Mouse (Mus musculus) hindbrain, embryonic 16.5 days (tissue): ENCODE data around the gene Gm20909. TPM values are rescaled to one million over a fixed set of nuclear protein-coding genes. Genes with fewer than 3 reads are reported as not detected.
"Not testable (repeated sequence)": the region's sequence is repeated elsewhere in the genome, so short reads cannot be mapped to it uniquely, and the experiment has no call there.

ENCODE experiments used
- ATAC-seq: fragments of 200-750 bp; cut with Nextera tagmentation; 2 replicates; pipeline ENCODE4 v1.8.0; 2017; ENCODE audit warnings: moderate TSS enrichment, moderate library complexity
- H3K27ac ChIP-seq: fragments of 300-500 bp; sonication (generic); 2 replicates; pipeline ENCODE4 v1.5.1; 2014; ENCODE audit warnings: low read depth, mild to moderate bottlenecking, control low read depth, low read length, moderate library complexity
- H3K27me3 ChIP-seq: fragments of 300-500 bp; sonication (generic); replicated peaks from 2 replicates; pipeline ENCODE4 v1.6.1; 2014; ENCODE audit warnings: low read length; ENCODE audit not compliant: control insufficient read depth, insufficient read depth
- H3K36me3 ChIP-seq: fragments of 300-500 bp; sonication (generic); 2 replicates; pipeline ENCODE4 v1.6.1; 2014; ENCODE audit warnings: mild to moderate bottlenecking, low read length, moderate library complexity, mixed read lengths; ENCODE audit not compliant: control insufficient read depth, insufficient read depth
- H3K4me1 ChIP-seq: fragments of 300-500 bp; sonication (generic); 2 replicates; pipeline ENCODE4 v1.6.1; 2014; ENCODE audit warnings: low read depth, low read length; ENCODE audit not compliant: control insufficient read depth, insufficient read depth
- H3K4me2 ChIP-seq: fragments of 300-500 bp; sonication (generic); 2 replicates; pipeline ENCODE4 v1.6.1; 2014; ENCODE audit warnings: mild to moderate bottlenecking, low read length, control low read depth, moderate library complexity
- H3K4me3 ChIP-seq: fragments of 300-500 bp; sonication (generic); 2 replicates; pipeline ENCODE4 v1.5.1; 2014; ENCODE audit warnings: mild to moderate bottlenecking, low read length, control low read depth, moderate library complexity
- H3K9ac ChIP-seq: fragments of 300-500 bp; sonication (generic); 2 replicates; pipeline ENCODE4 v1.6.1; 2014; ENCODE audit warnings: low read depth, mild to moderate bottlenecking, control low read depth, low read length, moderate library complexity
- H3K9me3 ChIP-seq: fragments of 300-500 bp; sonication (generic); 2 replicates; pipeline ENCODE4 v1.6.1; 2014; ENCODE audit warnings: mild to moderate bottlenecking, low read length, moderate library complexity; ENCODE audit not compliant: control insufficient read depth
- WGBS: fragments of 180-500 bp; shearing (Covaris S2); extraction: QIAGEN DNeasy Blood & Tissue Kit; methylation state at CpG from one replicate; pipeline ENCODE4 v1.1.7; 2014; 5-methylcytosine and 5-hydroxymethylcytosine counted together
- polyA plus RNA-seq: library from polyadenylated mRNA; unstranded; fragments of >200 nt; fragmentation: Nextera tagmentation; extraction: Ambion mirVana; gene quantifications from 2 replicates; pipeline ENCODE4 v1.2.1, GENCODE M21; 2015

The Gm20909 gene
- polyA plus RNA-seq, result not detected in 2 replicates

- no CpG with 5 or more reads among the region's 4 CpGs for WGBS
- H3K9ac ChIP-seq, H3K36me3 ChIP-seq, H3K4me2 ChIP-seq, H3K4me1 ChIP-seq, H3K27ac ChIP-seq, H3K27me3 ChIP-seq, H3K9me3 ChIP-seq, H3K4me3 ChIP-seq, ATAC-seq: not testable (repeated sequence)
Measured at GRCm38 (mm10) chrY:21164270-21164669, at the start of gene Gm20909. Gene Gm20909, plus strand, starts transcription at chrY:21164570.

Other genes starting within 250 kb of the Gm20909 start
- gene Gm29866, start 170.9 kb upstream of the Gm20909 start, polyA plus RNA-seq, result not detected in 2 replicates
- gene Gm20865, start 77.0 kb downstream of the Gm20909 start, polyA plus RNA-seq, result not detected in 2 replicates